Mouse (Mus musculus): ENCODE measurements around the gene Actl11. TPM values are rescaled to one million over a fixed set of nuclear protein-coding genes. Genes with fewer than 3 reads are reported as not detected.

Actl11 gene
- total RNA-seq (2023), result not detected

DNA sequence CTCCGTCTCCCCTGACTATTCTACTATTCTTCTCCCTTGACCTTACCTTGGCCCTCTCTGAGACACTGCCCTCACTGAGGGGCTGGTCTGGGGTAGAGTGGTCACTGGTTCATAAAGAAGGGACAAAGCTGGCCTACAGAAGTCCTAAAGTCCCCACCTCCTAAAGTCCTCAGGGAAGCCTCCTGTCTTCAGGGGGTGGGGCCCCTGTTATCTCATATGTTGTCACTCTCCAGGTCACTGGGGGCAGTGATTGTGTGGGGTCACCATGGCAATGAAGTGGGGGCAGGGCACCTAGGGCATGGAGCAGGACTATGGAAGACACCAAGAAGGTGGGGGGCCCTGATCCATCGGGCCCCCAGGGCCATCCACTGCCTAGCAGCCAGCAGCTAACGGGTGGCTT lies at the start of gene Actl11:
TSS of gene Actl11 (plus strand) at position 301 of the 400 bp plus-strand sequence.

DNA sequence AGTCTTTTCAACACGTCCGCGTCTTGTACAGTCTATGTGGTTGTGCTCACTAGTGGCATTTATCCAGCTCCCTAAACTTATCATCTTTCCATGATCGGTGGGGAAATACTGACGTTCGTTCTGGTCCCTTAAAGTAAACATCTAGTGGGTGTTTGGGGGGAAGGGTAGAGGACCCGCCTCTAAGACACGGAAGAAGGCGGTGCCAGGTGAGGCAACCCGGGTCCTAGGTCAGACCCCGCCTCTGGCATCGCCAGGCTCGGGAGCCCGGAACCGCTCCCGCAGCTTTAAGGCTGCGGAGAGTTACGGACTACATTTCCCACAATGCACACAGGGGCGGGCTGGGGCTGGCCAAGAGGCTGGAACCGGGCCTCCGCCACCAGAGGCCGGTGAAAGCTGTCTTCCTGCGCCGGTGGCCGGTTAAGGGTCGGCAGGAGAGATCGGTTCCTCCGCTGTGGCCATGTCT lies 40.4 kb upstream of the Actl11 start, which contains the start of gene Mon1a:
TSS of gene Mon1a (plus strand) at position 348 of the 463 bp plus-strand sequence.

GRCm38 (mm10) chr9:107906252-107906966 lies 21.9 kb upstream of the Actl11 start, which contains the start of gene Mst1r:
Mst1r (plus strand) TSS chr9:107906873.

DNA sequence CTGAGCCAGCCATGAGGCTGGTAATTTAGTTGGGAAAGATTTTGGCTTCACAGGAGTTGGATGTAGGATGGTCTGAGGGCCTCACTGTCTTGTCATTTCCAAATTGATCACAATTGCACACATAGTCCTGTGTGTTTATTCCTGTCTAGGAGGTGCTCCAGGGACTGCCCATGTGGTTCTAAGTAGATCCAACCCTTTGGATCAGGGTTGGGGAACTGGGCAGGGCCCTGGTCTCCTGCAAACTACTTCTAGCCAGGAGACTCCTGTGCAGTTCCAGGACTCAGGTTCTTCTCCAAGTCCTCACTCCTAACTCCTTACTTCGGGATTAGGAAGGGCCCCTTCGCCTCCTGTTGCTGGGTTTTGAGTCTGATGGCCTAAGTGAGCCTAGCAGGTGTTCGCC lies 7.1 kb downstream of the Actl11 start, which contains the start of gene Camkv:
TSS of gene Camkv (plus strand) at position 301 of the 400 bp plus-strand sequence.

GRCm38 (mm10) chr9:107949922-107950235 lies 21.6 kb downstream of the Actl11 start, which contains the start of gene Traip:
Traip (plus strand) TSS chr9:107950136.

DNA sequence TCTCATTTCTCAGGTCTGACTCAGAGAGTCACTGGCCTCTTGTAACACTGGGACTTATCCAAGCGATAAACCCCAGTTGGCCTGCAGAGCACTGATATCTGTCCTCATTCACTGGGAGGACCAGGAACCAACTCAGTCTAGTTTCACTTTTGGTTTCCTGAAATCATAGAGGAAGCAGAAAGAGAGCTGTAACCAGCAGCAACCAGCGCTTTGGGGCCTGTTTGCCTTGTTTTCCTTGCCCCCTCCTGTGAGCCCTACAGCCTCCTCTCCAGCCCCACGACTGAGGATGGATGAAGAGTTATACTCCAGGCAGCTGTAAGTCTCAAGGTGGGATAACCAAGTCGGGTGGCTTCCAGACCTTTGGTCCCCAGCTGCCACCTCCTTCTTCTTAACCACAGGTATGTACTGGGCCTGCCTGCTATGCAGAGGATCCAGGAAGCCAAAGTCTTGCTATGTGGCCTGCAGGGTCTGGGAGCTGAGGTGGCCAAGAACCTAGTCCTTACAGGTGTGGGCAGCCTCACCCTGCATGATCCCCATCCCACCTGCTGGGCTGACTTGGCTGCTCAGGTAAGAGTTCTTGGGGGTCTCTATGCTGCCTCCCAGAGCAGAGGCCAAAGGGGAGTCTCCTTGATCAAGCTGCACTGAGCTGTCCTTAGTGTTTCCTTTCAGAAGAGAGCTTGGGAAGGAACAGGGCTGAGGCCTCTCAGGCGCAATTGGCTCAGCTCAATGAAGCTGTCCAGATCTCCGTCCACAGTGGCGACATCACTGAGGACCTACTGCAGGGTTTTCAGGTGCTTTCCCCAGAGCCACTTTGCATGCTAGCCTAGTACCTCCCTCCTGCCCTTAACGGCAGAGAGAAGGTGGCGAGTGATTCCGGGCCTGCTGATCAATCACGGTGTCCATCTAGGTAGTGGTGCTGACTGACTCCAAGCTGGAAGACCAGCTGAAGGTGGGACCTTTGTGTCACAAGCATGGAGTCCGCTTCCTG lies 47.4 kb downstream of the Actl11 start, which contains the start of gene Uba7:
TSS of gene Uba7 (plus strand) at position 107 of the 988 bp plus-strand sequence.

Other genes with a start within 250 kb of the Actl11 start
- gene Gnat1, start 248.8 kb upstream of the Actl11 start, total RNA-seq (2023), result not detected
- not detected for gene Sema3f, start 218.0 kb upstream of the Actl11 start, total RNA-seq (2023)
- gene Rbm5, start 157.5 kb upstream of the Actl11 start, total RNA-seq (2023), result 100 to 1,000 TPM; 190 to 208 TPM
- gene Rbm6, start 55.2 kb upstream of the Actl11 start, total RNA-seq (2023), result 100 to 1,000 TPM in 1 of 2 experiments, 10 to 100 TPM in 1; 77.0 to 109 TPM
- gene Mon1a, start 40.3 kb upstream of the Actl11 start, total RNA-seq (2023), result 10 to 100 TPM; 14.9 to 15.2 TPM
- gene Mst1r, start 21.6 kb upstream of the Actl11 start, total RNA-seq (2023), result 1 to 10 TPM; 2.7 to 6.2 TPM
- not detected for gene Camkv, start 7.2 kb downstream of the Actl11 start, total RNA-seq (2023)
- gene Traip, start 21.7 kb downstream of the Actl11 start, total RNA-seq (2023), result 1 to 10 TPM in 1 of 2 experiments, under 1 TPM in 1; 0.81 to 2.0 TPM
- gene Uba7, start 47.0 kb downstream of the Actl11 start, total RNA-seq (2023), result 100 to 1,000 TPM in 1 of 2 experiments, 10 to 100 TPM in 1; 96.0 to 107 TPM
- gene Gm20661, start 54.6 kb downstream of the Actl11 start, total RNA-seq (2023), result not detected
- gene Inka1, start 57.4 kb downstream of the Actl11 start, total RNA-seq (2023), result 1 to 10 TPM; 2.9 TPM
- gene Cdhr4, start 64.0 kb downstream of the Actl11 start, total RNA-seq (2023), result not detected
- gene Gm20662, start 67.9 kb downstream of the Actl11 start, total RNA-seq (2023), result not detected
- 100 to 1,000 TPM in 1 of 2 experiments, 10 to 100 TPM in 1; 94.3 to 123 TPM for gene Ip6k1, start 74.0 kb downstream of the Actl11 start, total RNA-seq (2023)
- 10 to 100 TPM; 18.7 to 25.7 TPM for gene Gmppb, start 120.8 kb downstream of the Actl11 start, total RNA-seq (2023)
- 1 to 10 TPM; 4.3 to 5.0 TPM for gene Amigo3, start 124.7 kb downstream of the Actl11 start, total RNA-seq (2023)
- gene Mst1, start 152.0 kb downstream of the Actl11 start, total RNA-seq (2023), result not detected
- gene Rnf123, start 154.9 kb downstream of the Actl11 start, total RNA-seq (2023), result 10 to 100 TPM; 66.5 to 82.0 TPM
- gene Apeh, start 166.1 kb downstream of the Actl11 start, total RNA-seq (2023), result 10 to 100 TPM; 60.0 to 60.3 TPM

All from monocyte, adult 59 days (primary cell).